Mouse (Mus musculus) embryonic facial prominence, embryonic 11.5 days (tissue): ENCODE measurements around the gene Arhgef1. TPM values are rescaled to one million over a fixed set of nuclear protein-coding genes. Genes with fewer than 3 reads are reported as not detected.

Experiments used
- ATAC-seq: fragments of 200-750 bp; cut with Nextera tagmentation; replicated peaks from 2 replicates; pipeline ENCODE4 v1.8.0; 2017; ENCODE audit warnings: low read depth; ENCODE audit not compliant: insufficient number of reproducible peaks, low FRiP score, low TSS enrichment
- DNase-seq: peaks from one replicate; pipeline ENCODE4 v3.0.0-alpha.2; 2015; ENCODE audit warnings: low spot score
- H3K27ac ChIP-seq: fragments of 300-500 bp; sonication (generic); replicated peaks from 2 replicates; pipeline ENCODE4 v1.5.1; 2014; ENCODE audit warnings: mild to moderate bottlenecking, low read depth, low read length, control low read depth
- H3K27me3 ChIP-seq: fragments of 300-500 bp; sonication (generic); 2 replicates; pipeline ENCODE4 v1.6.1; 2014; ENCODE audit warnings: mild to moderate bottlenecking, low read length, moderate library complexity, mixed read lengths; ENCODE audit not compliant: control insufficient read depth, insufficient read depth
- H3K36me3 ChIP-seq: fragments of 300-500 bp; sonication (generic); replicated peaks from 2 replicates; pipeline ENCODE4 v1.6.1; 2014; ENCODE audit warnings: low read depth, mild to moderate bottlenecking, low read length, moderate library complexity, mixed read lengths; ENCODE audit not compliant: control insufficient read depth, insufficient read depth
- H3K4me1 ChIP-seq: fragments of 300-500 bp; sonication (generic); 2 replicates; pipeline ENCODE4 v1.6.1; 2014; ENCODE audit warnings: low read length, mixed read lengths; ENCODE audit not compliant: control insufficient read depth, insufficient read depth
- H3K4me2 ChIP-seq: fragments of 300-500 bp; sonication (generic); 2 replicates; pipeline ENCODE4 v1.6.1; 2014; ENCODE audit warnings: low read depth, mild to moderate bottlenecking, control low read depth, low read length, moderate library complexity
- H3K4me3 ChIP-seq: fragments of 300-500 bp; sonication (generic); 2 replicates; pipeline ENCODE4 v1.5.1; 2014; ENCODE audit warnings: low read depth, low read length, control low read depth
- H3K9ac ChIP-seq: fragments of 300-500 bp; sonication (generic); replicated peaks from 2 replicates; pipeline ENCODE4 v1.6.1; 2014; ENCODE audit warnings: mild to moderate bottlenecking, control low read depth, low read length
- H3K9me3 ChIP-seq: fragments of 300-500 bp; sonication (generic); replicated peaks from 2 replicates; pipeline ENCODE4 v1.6.1; 2016; ENCODE audit warnings: mild to moderate bottlenecking, low read length, inconsistent platforms, mixed read lengths; ENCODE audit not compliant: control insufficient read depth
- WGBS: fragments of 180-500 bp; shearing (Covaris S2); extraction: QIAGEN DNeasy Blood & Tissue Kit; methylation state at CpG from one replicate; pipeline ENCODE4 v1.1.7; 2014; 5-methylcytosine and 5-hydroxymethylcytosine counted together
- polyA plus RNA-seq: library from polyadenylated mRNA; unstranded; fragments of >200 nt; fragmentation: Nextera tagmentation; extraction: Ambion mirVana; gene quantifications from 2 replicates; pipeline ENCODE4 v1.2.1, GENCODE M21; 2014

Arhgef1 gene
- 43.0 and 47.1 TPM in 2 replicates for polyA plus RNA-seq

GRCm38 (mm10) chr7:24902630-24903443 lies at the start of gene Arhgef1:
TSS of gene Arhgef1 (plus strand) at chr7:24902912.
- Histone ChIP-seq H3K9ac (peak within 1 kb of the TSS; percentile 72), H3K4me3 (peak within 1 kb of the TSS; percentile 52), H3K4me2 (peak within 1 kb of the TSS; percentile 56), H3K27ac (peak within 1 kb of the TSS; percentile 53), H3K9me3 (no peaks in the 10 kb centered on the region), H3K4me1 (peaks cover 7% of the 10 kb centered on the region; the same call in 1 of the 2 replicates), H3K27me3 (no peaks in the 10 kb centered on the region), H3K36me3 (no peaks in the 10 kb centered on the region)
- WGBS = 7% methylated on average over 45 of the region's 68 CpGs
- peak; percentile 59 for DNase-seq
- no peak for ATAC-seq

GRCm38 (mm10) chr7:24853233-24853563 lies 49.5 kb upstream of the Arhgef1 start:
- H3K4me2 ChIP-seq = no peak overlapping the region
- H3K9ac ChIP-seq = no peak overlapping the region
- no peak overlapping the region for H3K4me3 ChIP-seq
- H3K27ac ChIP-seq = no peak overlapping the region
- no peaks in the 10 kb centered on the region for H3K36me3 ChIP-seq
- H3K27me3 ChIP-seq = no peaks in the 10 kb centered on the region
- no peak for DNase-seq
- no peaks in the 10 kb centered on the region for H3K9me3 ChIP-seq
- no peak for ATAC-seq
- no peaks in the 10 kb centered on the region for H3K4me1 ChIP-seq

GRCm38 (mm10) chr7:24853695-24854094 lies 49.0 kb upstream of the Arhgef1 start:
- Histone ChIP-seq H3K27me3 (no peaks in the 10 kb centered on the region), H3K4me2 (no peak overlapping the region), H3K27ac (0 out of 2 replicates have a peak overlapping the region, but pooled peaks have one; percentile 28), H3K4me3 (no peak overlapping the region), H3K9ac (peak overlapping the region; percentile 25; the same call in 1 of the 2 replicates), H3K4me1 (no peaks in the 10 kb centered on the region), H3K9me3 (no peaks in the 10 kb centered on the region), H3K36me3 (no peaks in the 10 kb centered on the region)
- 24% methylated on average over 7 of the region's 7 CpGs for WGBS
- ATAC-seq (no peak), DNase-seq (no peak)

GRCm38 (mm10) chr7:24856460-24857120 lies 46.1 kb upstream of the Arhgef1 start:
- Histone ChIP-seq H3K9me3 (no peaks in the 10 kb centered on the region), H3K36me3 (no peaks in the 10 kb centered on the region), H3K9ac (no peak overlapping the region), H3K27me3 (no peaks in the 10 kb centered on the region), H3K4me2 (no peak overlapping the region), H3K27ac (no peak overlapping the region), H3K4me3 (no peak overlapping the region), H3K4me1 (no peaks in the 10 kb centered on the region)
- DNase-seq = no peak
- ATAC-seq = no peak
- WGBS = 32% methylated on average over 6 of the region's 6 CpGs

GRCm38 (mm10) chr7:24859234-24859633 lies 43.5 kb upstream of the Arhgef1 start:
- Histone ChIP-seq H3K4me2 (no peak overlapping the region), H3K4me1 (no peaks in the 10 kb centered on the region), H3K27ac (no peak overlapping the region), H3K27me3 (no peaks in the 10 kb centered on the region), H3K4me3 (no peak overlapping the region), H3K9me3 (no peaks in the 10 kb centered on the region), H3K9ac (no peak overlapping the region), H3K36me3 (no peaks in the 10 kb centered on the region)
- no peak for DNase-seq
- 82% methylated on average over 5 of the region's 5 CpGs for WGBS
- ATAC-seq = no peak

GRCm38 (mm10) chr7:24861913-24862312 lies 40.8 kb upstream of the Arhgef1 start, which contains the start of gene Gm9844:
TSS of gene Gm9844 (plus strand) at chr7:24862213.
- Histone ChIP-seq H3K9me3 (no peaks in the 10 kb centered on the region), H3K9ac (no peak within 1 kb of the TSS), H3K36me3 (no peaks in the 10 kb centered on the region), H3K27me3 (no peaks in the 10 kb centered on the region), H3K27ac (no peak within 1 kb of the TSS), H3K4me1 (no peaks in the 10 kb centered on the region), H3K4me2 (no peak within 1 kb of the TSS), H3K4me3 (no peak within 1 kb of the TSS)
- no peak for ATAC-seq
- no peak for DNase-seq
- 85% methylated on average over 7 of the region's 7 CpGs for WGBS

- Histone ChIP-seq H3K4me3 (no peak overlapping the region), H3K27ac (no peak overlapping the region), H3K4me1 (no peaks in the 10 kb centered on the region), H3K9me3 (no peaks in the 10 kb centered on the region), H3K9ac (no peak overlapping the region), H3K36me3 (no peaks in the 10 kb centered on the region), H3K27me3 (no peaks in the 10 kb centered on the region), H3K4me2 (no peak overlapping the region)
- no peak for DNase-seq
- 89% methylated on average over 4 of the region's 4 CpGs for WGBS
- no peak for ATAC-seq
Observed at GRCm38 (mm10) chr7:24862853-24863252, 39.9 kb upstream of the Arhgef1 start.

GRCm38 (mm10) chr7:24864156-24864555 lies 38.6 kb upstream of the Arhgef1 start:
- DNase-seq = peak; percentile 24
- no peaks in the 10 kb centered on the region for H3K9me3 ChIP-seq
- no peak overlapping the region for H3K4me3 ChIP-seq
- no peak for ATAC-seq
- no peaks in the 10 kb centered on the region for H3K27me3 ChIP-seq
- H3K4me2 ChIP-seq = no peak overlapping the region
- no peak overlapping the region for H3K27ac ChIP-seq
- H3K4me1 ChIP-seq = no peaks in the 10 kb centered on the region
- 22% methylated on average over 6 of the region's 6 CpGs for WGBS
- no peak overlapping the region for H3K9ac ChIP-seq
- H3K36me3 ChIP-seq = no peaks in the 10 kb centered on the region
